Mouse (Mus musculus) spleen, postnatal 14 days (tissue): ENCODE data around the gene Slc2a12.

Source experiments
- DNase-seq, 2 experiments: peaks; one replicate each; pipeline ENCODE4 v3.0.0; 2021 to 2022; ENCODE audit warnings: low spot score in 2 of 2

The Slc2a12 gene

DNA sequence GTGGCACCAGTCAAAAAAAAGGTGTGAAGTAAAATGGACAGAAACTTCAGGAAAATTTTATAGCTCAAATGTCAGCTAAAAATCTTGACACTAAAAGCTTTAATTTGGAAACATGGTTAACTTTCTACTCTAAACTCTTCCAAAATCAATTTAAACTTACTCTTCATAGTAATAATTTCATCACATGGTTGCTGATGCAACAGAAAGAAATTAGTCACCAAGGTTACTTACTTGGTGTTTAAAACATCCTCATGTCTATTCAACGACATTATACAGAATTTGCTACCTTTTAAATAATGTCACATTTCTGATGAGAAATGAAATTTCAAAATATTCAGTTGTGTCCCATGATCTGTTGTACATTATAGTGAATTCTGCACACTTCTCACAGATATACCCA is 83.4 kb downstream of the Slc2a12 start:
- no peak for DNase-seq

DNA sequence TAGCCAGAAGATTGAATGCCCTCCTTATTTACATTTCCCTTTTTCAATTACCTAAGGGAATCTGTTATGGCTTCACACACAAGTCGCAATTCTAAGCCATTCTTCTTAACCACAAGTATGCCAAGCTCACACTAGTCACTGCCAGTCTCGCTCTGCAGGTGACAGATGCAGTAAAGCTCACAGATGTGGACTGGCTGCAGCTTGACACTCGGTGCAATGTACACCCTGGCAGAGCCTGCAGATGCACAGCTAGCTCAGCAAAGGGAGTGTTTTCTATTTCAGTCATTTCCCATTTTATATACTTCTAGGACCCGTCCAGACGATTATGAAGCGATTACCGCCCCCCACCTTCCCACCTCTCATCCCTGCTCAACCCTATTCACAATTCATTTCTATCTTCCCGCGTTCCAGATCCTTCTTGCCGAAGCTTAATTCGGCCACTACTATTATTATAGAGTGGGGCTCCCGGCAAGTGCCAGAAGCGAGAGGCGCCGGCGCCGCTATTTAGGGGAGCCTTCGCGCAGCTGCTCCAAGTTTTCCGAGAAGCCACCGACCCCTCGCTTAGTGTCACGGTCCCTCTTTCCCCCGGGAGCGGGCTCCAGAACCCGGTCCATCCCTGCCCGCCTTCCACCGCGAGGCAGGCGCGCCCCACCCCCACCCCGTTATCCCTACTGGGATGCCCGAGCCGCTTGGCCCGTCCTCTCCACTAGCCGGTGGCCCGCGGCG is 85.6 kb downstream of the Slc2a12 start:
- peak in 1 of 2 experiments; percentile 8 for DNase-seq

DNA sequence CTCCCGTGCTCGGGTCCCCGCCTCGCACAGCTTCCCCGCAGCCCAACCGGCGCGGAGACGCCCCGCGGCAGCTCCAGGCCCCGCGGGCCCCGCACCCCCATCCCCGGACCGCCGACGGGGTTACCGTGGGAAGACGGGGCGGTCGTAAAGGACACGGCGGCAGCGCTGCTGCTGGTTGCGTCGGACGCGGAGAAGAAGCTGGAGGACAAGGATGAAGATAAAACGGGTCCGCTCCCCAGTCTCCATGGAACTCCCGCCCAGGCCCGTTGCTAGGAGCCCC is 86.1 kb downstream of the Slc2a12 start:
- DNase-seq: no peak

DNA sequence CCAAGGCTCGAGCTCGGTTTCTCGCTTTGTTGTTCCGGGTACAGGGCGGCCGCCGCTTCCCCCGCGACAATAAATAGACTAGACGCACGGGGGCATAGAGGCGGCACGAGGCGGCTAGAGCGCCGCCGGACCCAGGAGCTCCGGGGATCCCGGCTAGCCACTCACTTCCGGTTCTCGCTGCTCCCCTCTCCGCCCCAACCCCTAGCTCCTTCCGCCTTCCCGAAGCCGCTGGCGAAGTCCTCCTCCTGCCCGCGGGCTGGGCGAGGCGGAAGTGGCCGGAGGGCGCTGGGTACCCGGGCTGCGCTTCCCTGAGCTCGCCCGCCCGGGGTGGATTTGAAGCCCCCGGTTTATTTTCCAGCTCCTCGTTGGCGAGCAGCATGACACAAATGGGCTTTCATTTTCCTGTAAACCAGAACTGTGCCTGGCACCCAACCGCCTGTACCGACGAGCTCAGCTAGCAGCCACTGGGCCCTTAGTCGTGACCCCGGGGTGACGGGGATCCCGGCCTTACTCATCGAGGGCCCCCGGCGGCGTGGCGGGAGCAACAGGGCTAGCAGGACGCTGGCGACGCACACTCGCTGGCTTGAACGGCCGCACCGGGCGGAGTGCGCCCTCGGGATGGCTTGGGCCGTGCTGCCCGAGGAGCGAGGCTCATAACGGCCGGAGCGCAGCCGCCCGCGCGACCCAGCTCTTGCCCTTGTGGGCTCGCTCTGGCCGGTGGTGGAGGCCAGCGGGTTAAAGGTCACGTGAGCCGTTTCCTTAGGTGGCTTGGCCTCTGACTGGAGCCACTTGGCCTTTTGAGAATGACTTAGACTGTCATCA is 86.7 kb downstream of the Slc2a12 start, which contains the start of gene Tbpl1:
Gene Tbpl1 (minus strand): TSS at position 667 of the 822 bp plus-strand sequence.
- peak; percentile 92 to 93 for DNase-seq

DNA sequence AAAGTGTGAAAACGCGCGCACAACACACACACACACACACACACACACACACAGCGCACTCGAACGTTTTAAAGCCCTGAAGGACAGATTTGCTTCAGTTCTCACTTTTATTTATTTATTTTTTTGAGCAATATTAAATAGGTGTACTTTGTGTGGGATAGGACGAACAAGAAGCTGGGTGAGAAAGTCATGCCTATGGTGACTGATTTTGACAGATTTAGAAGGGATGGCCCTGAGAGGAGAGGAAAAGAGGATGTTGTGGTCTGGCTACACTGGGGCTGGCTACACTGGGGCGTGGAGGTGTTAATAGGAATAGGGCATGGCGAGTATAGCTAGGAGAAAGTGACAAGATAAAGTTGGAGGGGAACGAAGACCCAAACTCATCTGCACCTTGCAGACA is 87.4 kb downstream of the Slc2a12 start:
- no peak for DNase-seq

DNA sequence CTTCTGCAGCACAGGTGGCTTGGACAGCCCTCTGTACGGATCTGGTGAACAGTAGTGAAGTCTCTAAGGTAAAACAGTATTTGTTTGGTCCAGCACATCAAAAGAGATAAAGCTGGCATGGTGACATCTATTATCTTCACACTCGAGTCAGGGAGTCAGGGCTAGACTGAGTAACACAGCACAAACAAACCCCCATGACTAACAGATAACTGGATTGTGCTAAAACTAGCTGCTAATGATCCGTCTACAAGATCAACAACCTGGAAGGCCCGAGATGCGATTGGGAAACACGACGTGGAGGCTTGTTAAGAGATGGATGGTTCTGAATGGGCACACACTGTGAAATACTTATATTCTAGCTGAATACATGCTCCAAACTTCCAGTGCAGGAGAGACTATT is 101.1 kb downstream of the Slc2a12 start:
- DNase-seq: no peak

DNA sequence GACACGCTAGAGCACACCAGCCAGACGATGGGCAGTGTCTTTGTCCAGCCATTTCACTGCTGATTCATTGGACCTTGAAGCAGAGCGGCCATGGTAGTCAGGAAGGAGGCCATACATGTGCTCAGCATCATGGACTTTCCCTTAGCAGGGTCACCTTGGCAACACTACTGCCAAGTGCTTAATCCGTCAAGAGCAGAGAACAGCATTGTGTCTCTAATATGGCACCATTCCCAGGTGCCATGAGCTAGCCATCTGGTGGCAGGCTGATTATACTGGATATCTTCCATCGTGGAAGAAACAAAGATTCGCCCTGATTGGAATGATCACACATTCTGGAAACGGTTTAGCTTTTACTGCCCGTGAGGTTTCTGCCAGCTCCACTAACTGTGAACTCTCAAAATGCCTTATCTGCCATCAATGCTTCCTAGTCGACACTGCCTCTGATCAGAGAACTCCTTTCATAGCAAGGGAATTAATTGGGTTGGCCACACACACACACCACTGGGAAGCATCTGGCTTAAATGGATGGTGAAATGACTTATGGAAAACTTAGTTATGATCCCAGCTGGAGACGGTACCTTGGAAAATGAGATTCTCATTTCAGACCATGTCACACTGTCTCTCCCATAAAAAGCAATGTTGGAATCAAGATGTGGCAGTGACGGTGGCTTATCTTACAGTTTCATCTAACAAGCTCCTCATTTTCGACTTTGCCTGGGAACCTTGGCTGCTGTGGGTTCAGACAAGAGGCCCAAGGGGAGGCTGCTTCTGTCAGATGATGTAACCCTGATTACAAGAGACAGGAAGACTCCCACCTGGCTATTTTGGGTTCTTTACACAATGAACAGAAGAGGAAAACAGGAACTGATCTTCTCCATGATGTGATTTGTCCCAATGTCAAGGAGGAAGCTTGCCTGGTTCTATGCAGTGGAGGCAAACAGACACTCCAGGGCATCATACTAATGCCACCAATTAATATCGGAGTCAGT is 101.8 kb downstream of the Slc2a12 start:
- DNase-seq: no peak

DNA sequence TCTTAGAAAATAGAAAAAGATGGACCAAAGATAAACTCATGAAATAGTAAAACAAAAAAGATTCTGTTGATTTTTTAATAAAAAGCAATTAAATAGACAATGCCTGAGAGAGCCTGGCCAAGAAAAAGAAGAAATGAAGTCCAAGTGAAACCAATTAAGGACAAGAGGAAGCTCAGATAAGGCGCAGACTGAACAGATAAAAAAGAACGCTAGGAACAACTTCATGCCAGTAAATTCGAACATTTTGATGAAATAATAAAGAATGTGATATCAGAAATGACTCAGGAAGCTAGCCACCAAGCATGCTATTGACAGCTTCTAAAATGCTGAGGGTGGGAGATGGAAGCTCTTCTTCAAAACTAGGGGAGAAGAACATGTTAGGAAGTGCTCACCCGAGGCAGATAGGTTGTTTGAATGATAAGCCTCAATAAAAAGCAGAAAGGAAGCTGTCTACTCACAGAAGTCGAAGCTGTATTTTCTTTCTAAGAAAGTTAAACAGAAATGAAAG is 106.4 kb downstream of the Slc2a12 start:
- no peak for DNase-seq
